Mouse (Mus musculus): ENCODE measurements around the gene Tada3. TPM values are rescaled to one million over a fixed set of nuclear protein-coding genes. Genes with fewer than 3 reads are reported as not detected.

The Tada3 gene
- polyA plus RNA-seq, 1 experiment: 21.6 TPM

DNA sequence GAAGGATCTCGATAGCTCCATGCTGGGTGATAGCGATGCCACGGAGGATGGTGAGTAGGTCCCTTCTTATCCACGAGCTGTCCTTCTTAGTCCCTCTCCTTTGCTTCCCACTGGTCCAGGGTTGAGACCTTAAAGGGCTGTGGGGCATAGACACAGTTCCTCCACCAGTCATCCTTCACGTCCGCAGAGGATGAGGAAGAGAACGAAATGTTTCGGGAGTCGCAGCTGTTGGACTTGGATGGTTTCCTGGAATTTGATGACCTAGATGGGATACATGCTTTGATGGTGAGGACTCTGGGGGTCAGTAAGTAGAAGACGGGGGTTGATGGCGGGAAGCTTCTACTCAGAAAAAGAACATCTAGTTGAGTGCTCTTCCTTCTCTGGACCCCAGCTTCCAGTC lies 17.1 kb upstream of the Tada3 start:
- no peaks in the 10 kb centered on the region; the same call in 1 of the 2 replicates for H3K4me1 ChIP-seq (ENCODE audit: control insufficient read depth, insufficient read depth, low read length)
- H3K27ac ChIP-seq (ENCODE audit: control insufficient read depth, insufficient read depth, low read depth, low read length, poor library complexity): no peak overlapping the region
- H3K4me3 ChIP-seq (replicated peaks; ENCODE audit: control insufficient read depth, low read depth, low read length): no peak overlapping the region
- no peak for TF ChIP-seq CTCF (IDR thresholded peaks at IDR 0.05; ENCODE audit: control insufficient read depth, insufficient read depth, low read length)
- no peak for TF ChIP-seq POLR2A (IDR thresholded peaks at IDR 0.05; ENCODE audit: borderline replicate concordance, control insufficient read depth, low read depth, low read length)
- WGBS: 88% methylated on average over 11 of the region's 11 CpGs

GRCm38 (mm10) chr6:113393951-113394350 lies 16.3 kb upstream of the Tada3 start:
- Histone ChIP-seq H3K4me3 (replicated peaks; ENCODE audit: control insufficient read depth, low read depth, low read length) (no peak overlapping the region), H3K4me1 (ENCODE audit: control insufficient read depth, insufficient read depth, low read length) (no peaks in the 10 kb centered on the region; the same call in 1 of the 2 replicates), H3K27ac (ENCODE audit: control insufficient read depth, insufficient read depth, low read depth, low read length, poor library complexity) (no peak overlapping the region)
- 58% methylated on average over 6 of the region's 6 CpGs for WGBS
- TF ChIP-seq CTCF (IDR thresholded peaks at IDR 0.05; ENCODE audit: control insufficient read depth, insufficient read depth, low read length): no peak
- TF ChIP-seq POLR2A (IDR thresholded peaks at IDR 0.05; ENCODE audit: borderline replicate concordance, control insufficient read depth, low read depth, low read length): no peak

- TF ChIP-seq CTCF (IDR thresholded peaks at IDR 0.05; ENCODE audit: control insufficient read depth, insufficient read depth, low read length) (no peak), POLR2A (IDR thresholded peaks at IDR 0.05; ENCODE audit: borderline replicate concordance, control insufficient read depth, low read depth, low read length) (no peak)
- H3K27ac ChIP-seq (ENCODE audit: control insufficient read depth, insufficient read depth, low read depth, low read length, poor library complexity): no peak overlapping the region
- H3K4me3 ChIP-seq (replicated peaks; ENCODE audit: control insufficient read depth, low read depth, low read length): no peak overlapping the region
- no peaks in the 10 kb centered on the region; the same call in 1 of the 2 replicates for H3K4me1 ChIP-seq (ENCODE audit: control insufficient read depth, insufficient read depth, low read length)
- WGBS: 8% methylated on average over 51 of the region's 51 CpGs
Measured at GRCm38 (mm10) chr6:113392387-113393071, 14.8 kb upstream of the Tada3 start.

DNA sequence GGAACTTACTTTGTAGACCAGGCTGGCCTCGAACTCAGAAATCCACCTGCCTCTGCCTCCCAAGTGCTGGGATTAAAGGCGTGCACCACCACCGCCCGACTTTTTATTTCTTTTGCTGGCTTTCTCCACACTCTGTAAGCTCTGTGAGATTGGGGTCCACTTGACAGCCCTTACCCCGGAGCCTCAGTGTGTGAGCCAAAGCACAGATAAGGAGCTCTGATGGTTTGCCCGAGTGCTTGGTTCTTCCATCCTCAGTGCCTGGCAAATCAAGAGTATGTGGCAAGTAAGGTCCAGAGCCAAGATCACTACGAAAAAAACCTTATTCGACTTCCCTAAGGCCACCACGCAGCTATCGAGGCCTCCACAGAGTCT lies 14.3 kb upstream of the Tada3 start:
- Histone ChIP-seq H3K4me1 (ENCODE audit: control insufficient read depth, insufficient read depth, low read length) (no peaks in the 10 kb centered on the region; the same call in 1 of the 2 replicates), H3K4me3 (replicated peaks; ENCODE audit: control insufficient read depth, low read depth, low read length) (no peak overlapping the region), H3K27ac (ENCODE audit: control insufficient read depth, insufficient read depth, low read depth, low read length, poor library complexity) (no peak overlapping the region)
- 26% methylated on average over 10 of the region's 10 CpGs for WGBS
- TF ChIP-seq CTCF (IDR thresholded peaks at IDR 0.05; ENCODE audit: control insufficient read depth, insufficient read depth, low read length) (no peak), POLR2A (IDR thresholded peaks at IDR 0.05; ENCODE audit: borderline replicate concordance, control insufficient read depth, low read depth, low read length) (no peak)

DNA sequence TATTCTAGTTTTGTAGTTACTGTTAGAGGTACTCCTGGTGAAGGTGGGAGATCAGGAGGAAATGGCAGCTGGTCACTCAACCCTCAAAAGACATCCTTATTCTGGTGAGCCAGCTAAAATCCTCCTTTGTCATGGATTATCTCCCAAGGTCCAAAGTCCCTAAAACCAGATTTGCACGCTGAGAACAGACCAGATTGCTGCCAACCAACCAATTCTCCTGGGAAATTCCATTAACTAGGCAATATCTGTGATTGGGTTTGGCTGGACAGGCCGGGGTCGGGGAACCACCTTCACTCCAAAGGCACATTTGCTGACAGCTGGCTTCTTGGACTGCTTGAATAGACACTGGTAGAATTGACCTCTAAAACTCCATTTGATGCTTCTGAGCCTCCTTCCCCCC lies 13.0 kb upstream of the Tada3 start:
- H3K4me3 ChIP-seq (replicated peaks; ENCODE audit: control insufficient read depth, low read depth, low read length): no peak overlapping the region
- WGBS: 91% methylated on average over 3 of the region's 3 CpGs
- no peak overlapping the region for H3K27ac ChIP-seq (ENCODE audit: control insufficient read depth, insufficient read depth, low read depth, low read length, poor library complexity)
- no peak for TF ChIP-seq CTCF (IDR thresholded peaks at IDR 0.05; ENCODE audit: control insufficient read depth, insufficient read depth, low read length)
- TF ChIP-seq POLR2A (IDR thresholded peaks at IDR 0.05; ENCODE audit: borderline replicate concordance, control insufficient read depth, low read depth, low read length): no peak
- H3K4me1 ChIP-seq (ENCODE audit: control insufficient read depth, insufficient read depth, low read length): no peaks in the 10 kb centered on the region; the same call in 1 of the 2 replicates

DNA sequence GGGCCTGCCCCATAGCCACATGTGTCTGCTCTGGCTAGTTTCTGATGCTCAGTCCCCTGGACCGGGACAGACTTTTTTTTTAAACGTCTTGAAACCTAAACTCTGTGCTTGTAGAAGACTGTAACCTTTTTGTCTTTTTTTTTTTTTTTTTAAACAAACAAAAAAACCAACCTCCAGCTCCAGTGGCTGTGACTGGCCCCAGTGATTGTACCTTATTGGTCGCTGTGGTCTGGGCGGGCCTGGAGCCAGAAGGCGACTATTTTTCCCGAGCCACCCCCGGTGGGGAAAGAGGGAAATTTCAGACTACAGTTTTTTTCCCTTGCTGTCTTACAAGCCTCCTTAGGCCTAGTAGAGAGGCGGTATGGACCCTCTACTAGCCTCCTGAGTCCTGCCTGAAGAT lies 11.3 kb upstream of the Tada3 start, which contains the start of gene Ttll3:
Ttll3 (plus strand) TSS at position 301 of the 400 bp plus-strand sequence.
- H3K4me1 ChIP-seq (ENCODE audit: control insufficient read depth, insufficient read depth, low read length): no peaks in the 10 kb centered on the region; the same call in 1 of the 2 replicates
- WGBS: 82% methylated on average over 8 of the region's 8 CpGs
- no peak for TF ChIP-seq POLR2A (IDR thresholded peaks at IDR 0.05; ENCODE audit: borderline replicate concordance, control insufficient read depth, low read depth, low read length)
- TF ChIP-seq CTCF (IDR thresholded peaks at IDR 0.05; ENCODE audit: control insufficient read depth, insufficient read depth, low read length): no peak
- no peak within 1 kb of the TSS for H3K27ac ChIP-seq (ENCODE audit: control insufficient read depth, insufficient read depth, low read depth, low read length, poor library complexity)
- H3K4me3 ChIP-seq (replicated peaks; ENCODE audit: control insufficient read depth, low read depth, low read length): no peak within 1 kb of the TSS

GRCm38 (mm10) chr6:113386025-113386424 lies 8.3 kb upstream of the Tada3 start:
- WGBS: 60% methylated on average over 3 of the region's 3 CpGs
- H3K4me3 ChIP-seq (replicated peaks; ENCODE audit: control insufficient read depth, low read depth, low read length): no peak overlapping the region
- no peaks in the 10 kb centered on the region for H3K4me1 ChIP-seq (ENCODE audit: control insufficient read depth, insufficient read depth, low read length)
- H3K27ac ChIP-seq (ENCODE audit: control insufficient read depth, insufficient read depth, low read depth, low read length, poor library complexity): no peak overlapping the region
- TF ChIP-seq POLR2A (IDR thresholded peaks at IDR 0.05; ENCODE audit: borderline replicate concordance, control insufficient read depth, low read depth, low read length) (no peak), CTCF (IDR thresholded peaks at IDR 0.05; ENCODE audit: control insufficient read depth, insufficient read depth, low read length) (no peak)

DNA sequence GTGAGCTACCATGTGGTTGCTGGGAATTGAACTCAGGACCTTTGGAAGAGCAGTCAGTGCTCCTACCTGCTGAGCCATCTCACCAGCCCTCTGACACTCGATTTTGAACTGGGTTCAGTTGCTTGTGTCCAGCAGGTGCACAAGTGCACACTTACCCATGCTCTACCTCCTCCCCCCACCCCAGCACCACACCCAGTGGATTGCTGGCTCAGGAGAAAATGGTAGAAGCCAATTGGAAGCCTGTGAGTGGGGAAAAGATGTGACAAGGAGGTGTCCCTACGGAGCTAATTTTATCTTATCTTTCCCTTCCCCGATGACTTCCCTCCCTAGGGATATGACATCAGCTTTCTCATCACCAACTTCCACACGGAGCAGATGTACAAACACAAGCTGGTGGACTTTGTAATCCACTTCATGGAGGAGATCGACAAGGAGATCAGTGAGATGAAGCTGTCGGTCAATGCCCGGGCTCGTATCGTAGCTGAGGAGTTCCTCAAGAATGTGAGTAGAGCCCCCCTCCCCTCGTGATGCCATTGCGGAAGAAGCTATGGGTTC lies 7.6 kb upstream of the Tada3 start:
- TF ChIP-seq POLR2A (IDR thresholded peaks at IDR 0.05; ENCODE audit: borderline replicate concordance, control insufficient read depth, low read depth, low read length) (no peak), CTCF (IDR thresholded peaks at IDR 0.05; ENCODE audit: control insufficient read depth, insufficient read depth, low read length) (no peak)
- WGBS: 86% methylated on average over 11 of the region's 11 CpGs
- no peak overlapping the region for H3K27ac ChIP-seq (ENCODE audit: control insufficient read depth, insufficient read depth, low read depth, low read length, poor library complexity)
- H3K4me1 ChIP-seq (ENCODE audit: control insufficient read depth, insufficient read depth, low read length): peaks cover 1% of the 10 kb centered on the region
- H3K4me3 ChIP-seq (replicated peaks; ENCODE audit: control insufficient read depth, low read depth, low read length): no peak overlapping the region
